Mouse (Mus musculus): ENCODE data around the gene Hist1h2ao. TPM values are rescaled to one million over a fixed set of nuclear protein-coding genes. Genes with fewer than 3 reads are reported as not detected.
"Not testable (repeated sequence)": the region's sequence is repeated elsewhere in the genome, so short reads cannot be mapped to it uniquely, and the experiment has no call there.

The Hist1h2ao gene
- polyA plus RNA-seq, 1 experiment, result 4,119 TPM

- no peaks in the 10 kb centered on the region for H3K27me3 ChIP-seq (ENCODE audit: control insufficient read depth)
- peaks cover 76% of the 10 kb centered on the region for H3K4me1 ChIP-seq (ENCODE audit: control insufficient read depth)
- no peak for TF ChIP-seq GATA1 (IDR thresholded peaks at IDR 0.05; ENCODE audit: low read length)
- TF ChIP-seq TAL1 (IDR thresholded peaks at IDR 0.05; ENCODE audit: low read length), result no peak
- H3K36me3 ChIP-seq (ENCODE audit: control insufficient read depth), result peaks cover 8% of the 10 kb centered on the region
- H3K4me3 ChIP-seq (replicated peaks), result peak overlapping the region; percentile 63
- peaks cover 2% of the 10 kb centered on the region; the same call in 1 of the 2 replicates for H3K9me3 ChIP-seq (ENCODE audit: control insufficient read depth, low read length)
Measured at GRCm38 (mm10) chr13:21784311-21784710, 26.0 kb upstream of the Hist1h2ao start.

- Histone ChIP-seq H3K9me3 (ENCODE audit: control insufficient read depth, low read length) (no peaks in the 10 kb centered on the region), H3K4me3 (replicated peaks) (peak overlapping the region; percentile 67), H3K4me1 (ENCODE audit: control insufficient read depth) (peaks cover 72% of the 10 kb centered on the region), H3K36me3 (ENCODE audit: control insufficient read depth) (no peaks in the 10 kb centered on the region), H3K27me3 (ENCODE audit: control insufficient read depth) (peaks cover 11% of the 10 kb centered on the region)
- TF ChIP-seq GATA1 (IDR thresholded peaks at IDR 0.05; ENCODE audit: low read length) (no peak), TAL1 (IDR thresholded peaks at IDR 0.05; ENCODE audit: low read length) (no peak)
Measured at GRCm38 (mm10) chr13:21786189-21786898, 23.9 kb upstream of the Hist1h2ao start.

DNA sequence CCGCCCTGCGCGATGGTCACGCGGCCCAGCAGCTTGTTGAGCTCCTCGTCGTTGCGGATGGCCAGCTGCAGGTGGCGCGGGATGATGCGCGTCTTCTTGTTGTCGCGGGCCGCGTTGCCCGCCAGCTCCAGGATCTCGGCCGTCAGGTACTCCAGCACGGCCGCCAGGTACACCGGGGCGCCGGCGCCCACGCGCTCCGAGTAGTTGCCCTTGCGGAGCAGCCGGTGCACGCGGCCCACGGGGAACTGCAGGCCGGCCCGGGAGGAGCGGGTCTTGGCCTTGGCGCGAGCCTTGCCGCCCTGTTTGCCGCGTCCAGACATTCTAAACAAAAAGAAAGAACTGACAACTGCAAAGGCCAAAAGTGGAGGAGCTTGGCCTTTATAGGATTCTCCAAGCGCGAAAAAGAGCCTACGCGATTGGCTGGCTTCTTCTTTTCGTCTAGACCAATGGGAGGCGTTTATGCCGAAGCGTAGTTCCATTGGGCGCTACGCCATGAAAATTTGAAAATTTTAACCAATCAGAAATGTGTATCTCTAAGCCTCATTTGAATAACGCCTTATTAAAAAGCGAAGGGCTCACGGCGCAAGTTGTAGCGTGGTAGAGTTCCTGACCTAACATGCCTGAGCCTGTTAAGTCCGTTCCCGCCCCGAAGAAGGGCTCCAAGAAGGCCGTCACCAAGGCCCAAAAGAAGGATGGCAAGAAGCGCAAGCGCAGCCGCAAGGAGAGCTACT lies 23.2 kb upstream of the Hist1h2ao start, which contains the start of the genes Hist1h2an and Hist1h2bp:
TSS of gene Hist1h2an (minus strand) at position 320 of the 731 bp plus-strand sequence.
TSS of gene Hist1h2bp (plus strand) at position 563 of the 731 bp plus-strand sequence.
- Histone ChIP-seq H3K4me3 (replicated peaks) (peak within 1 kb of the TSS; percentile 67), H3K4me1 (ENCODE audit: control insufficient read depth) (peaks cover 68% of the 10 kb centered on the region), H3K27me3 (ENCODE audit: control insufficient read depth) (peaks cover 11% of the 10 kb centered on the region)
- not testable (repeated sequence) for H3K36me3 ChIP-seq (ENCODE audit: control insufficient read depth); H3K9me3 ChIP-seq (ENCODE audit: control insufficient read depth, low read length)

DNA sequence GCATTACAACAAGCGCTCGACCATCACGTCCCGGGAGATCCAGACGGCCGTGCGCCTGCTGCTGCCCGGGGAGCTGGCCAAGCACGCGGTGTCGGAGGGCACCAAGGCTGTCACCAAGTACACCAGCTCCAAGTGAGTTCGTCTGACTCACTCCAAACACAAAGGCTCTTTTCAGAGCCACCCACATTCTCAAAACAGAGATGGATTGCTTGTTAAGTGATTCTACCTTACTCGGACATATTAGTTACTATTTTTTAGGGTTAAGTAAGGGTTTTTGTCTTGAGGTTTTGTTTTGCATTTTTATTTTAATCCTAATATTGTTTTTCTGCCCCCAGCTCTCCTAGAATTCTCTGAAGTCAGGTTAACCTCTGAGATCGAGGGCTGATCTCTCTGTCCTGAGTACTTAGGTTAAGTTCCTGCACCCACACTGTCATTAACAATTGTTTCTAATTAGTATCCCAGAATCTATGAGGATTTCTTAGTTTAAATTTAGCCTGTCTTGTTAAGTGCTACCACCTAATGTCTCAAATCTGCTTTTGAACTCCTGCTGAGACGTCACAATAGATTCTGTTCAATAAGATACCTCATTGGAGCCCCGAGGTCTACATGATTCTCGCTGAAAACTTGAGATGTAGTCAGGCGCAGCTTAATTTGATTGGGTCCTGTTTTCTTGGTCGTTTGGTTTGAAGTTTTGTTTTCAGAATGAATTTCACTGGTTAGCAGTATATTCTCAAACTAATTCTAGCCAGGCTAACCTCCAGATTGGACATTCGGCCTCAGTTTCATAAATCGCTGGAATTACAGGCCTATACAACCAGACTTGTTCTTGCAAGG lies 22.3 kb upstream of the Hist1h2ao start:
- H3K4me3 ChIP-seq (replicated peaks), result peak overlapping the region; percentile 67
- H3K4me1 ChIP-seq (ENCODE audit: control insufficient read depth), result peaks cover 59% of the 10 kb centered on the region
- no peaks in the 10 kb centered on the region for H3K9me3 ChIP-seq (ENCODE audit: control insufficient read depth, low read length)
- TF ChIP-seq TAL1 (IDR thresholded peaks at IDR 0.05; ENCODE audit: low read length) (no peak), GATA1 (IDR thresholded peaks at IDR 0.05; ENCODE audit: low read length) (no peak)
- H3K27me3 ChIP-seq (ENCODE audit: control insufficient read depth), result peaks cover 11% of the 10 kb centered on the region
- H3K36me3 ChIP-seq (ENCODE audit: control insufficient read depth), result no peaks in the 10 kb centered on the region

DNA sequence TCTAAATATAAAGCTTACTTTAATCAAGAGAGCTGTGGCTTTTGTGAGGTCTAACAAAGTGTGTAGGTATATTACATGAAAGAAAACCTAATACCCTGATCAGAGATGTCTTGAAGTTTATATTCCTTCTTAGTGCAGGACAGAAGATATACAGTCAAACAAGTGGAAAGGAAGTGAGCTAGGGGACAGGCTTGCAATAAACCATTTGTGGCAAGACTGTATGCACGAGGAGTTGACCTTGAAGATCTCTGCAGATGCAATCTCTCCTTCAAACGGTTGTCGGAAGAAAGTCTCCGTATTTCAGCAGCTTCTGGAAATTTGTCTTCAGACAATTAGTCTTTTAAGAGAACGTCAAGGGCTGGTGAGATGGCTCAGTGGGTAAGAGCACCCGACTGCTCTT lies 20.3 kb upstream of the Hist1h2ao start:
- Histone ChIP-seq H3K4me1 (ENCODE audit: control insufficient read depth) (peaks cover 46% of the 10 kb centered on the region), H3K4me3 (replicated peaks) (peak overlapping the region; percentile 31), H3K27me3 (ENCODE audit: control insufficient read depth) (peaks cover 11% of the 10 kb centered on the region), H3K9me3 (ENCODE audit: control insufficient read depth, low read length) (no peaks in the 10 kb centered on the region), H3K36me3 (ENCODE audit: control insufficient read depth) (no peaks in the 10 kb centered on the region)
- TF ChIP-seq GATA1 (IDR thresholded peaks at IDR 0.05; ENCODE audit: low read length), result no peak
- no peak for TF ChIP-seq TAL1 (IDR thresholded peaks at IDR 0.05; ENCODE audit: low read length)

DNA sequence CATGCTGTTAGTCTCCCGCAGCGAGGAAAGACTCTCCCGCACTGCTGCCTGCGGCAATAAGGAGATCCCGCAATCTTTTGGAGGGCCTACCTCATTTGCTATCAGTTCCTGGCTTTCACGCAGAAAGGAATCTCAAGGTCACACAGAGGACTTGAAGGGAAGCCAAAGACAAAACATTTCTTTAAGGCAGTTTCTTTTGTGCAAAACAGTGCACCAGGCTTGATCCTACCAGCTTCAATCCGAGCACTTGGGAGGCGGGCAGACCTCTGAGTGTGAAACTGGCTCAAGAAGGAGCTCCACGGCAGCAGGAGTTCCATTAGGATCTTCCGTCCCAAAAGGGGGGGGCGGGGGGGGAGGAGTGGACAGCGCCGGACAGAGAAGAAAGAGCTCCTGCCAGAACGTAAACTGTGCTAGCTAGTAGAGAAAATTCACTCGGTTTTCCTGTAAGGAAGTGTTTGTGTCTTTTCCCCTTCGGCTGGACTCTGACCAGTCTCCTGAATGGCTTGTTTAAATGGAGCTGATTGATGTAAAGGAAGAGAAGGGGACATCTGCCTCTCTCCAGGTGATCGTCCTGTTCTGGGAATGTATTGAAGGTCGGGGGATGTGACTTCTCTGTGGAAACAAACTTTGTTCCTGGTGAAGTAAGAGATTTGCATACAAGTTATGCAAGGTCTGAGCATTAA lies 19.5 kb upstream of the Hist1h2ao start:
- TF ChIP-seq TAL1 (IDR thresholded peaks at IDR 0.05; ENCODE audit: low read length) (no peak), GATA1 (IDR thresholded peaks at IDR 0.05; ENCODE audit: low read length) (no peak)
- no peaks in the 10 kb centered on the region for H3K9me3 ChIP-seq (ENCODE audit: control insufficient read depth, low read length)
- peak overlapping the region; percentile 42 for H3K4me3 ChIP-seq (replicated peaks)
- peaks cover 38% of the 10 kb centered on the region for H3K4me1 ChIP-seq (ENCODE audit: control insufficient read depth)
- H3K27me3 ChIP-seq (ENCODE audit: control insufficient read depth), result peaks cover 11% of the 10 kb centered on the region
- no peaks in the 10 kb centered on the region for H3K36me3 ChIP-seq (ENCODE audit: control insufficient read depth)

- no peak for TF ChIP-seq GATA1 (IDR thresholded peaks at IDR 0.05; ENCODE audit: low read length)
- Histone ChIP-seq H3K9me3 (ENCODE audit: control insufficient read depth, low read length) (no peaks in the 10 kb centered on the region), H3K36me3 (ENCODE audit: control insufficient read depth) (no peaks in the 10 kb centered on the region), H3K27me3 (ENCODE audit: control insufficient read depth) (peaks cover 5% of the 10 kb centered on the region), H3K4me3 (replicated peaks) (no peak overlapping the region), H3K4me1 (ENCODE audit: control insufficient read depth) (peaks cover 7% of the 10 kb centered on the region)
Measured at GRCm38 (mm10) chr13:21795584-21795983, 14.7 kb upstream of the Hist1h2ao start.

- not testable (repeated sequence) for H3K4me3 ChIP-seq (replicated peaks); H3K9me3 ChIP-seq (ENCODE audit: control insufficient read depth, low read length); H3K36me3 ChIP-seq (ENCODE audit: control insufficient read depth); H3K27me3 ChIP-seq (ENCODE audit: control insufficient read depth); H3K4me1 ChIP-seq (ENCODE audit: control insufficient read depth)
Measured at GRCm38 (mm10) chr13:21797163-21797562, 13.1 kb upstream of the Hist1h2ao start.

DNA sequence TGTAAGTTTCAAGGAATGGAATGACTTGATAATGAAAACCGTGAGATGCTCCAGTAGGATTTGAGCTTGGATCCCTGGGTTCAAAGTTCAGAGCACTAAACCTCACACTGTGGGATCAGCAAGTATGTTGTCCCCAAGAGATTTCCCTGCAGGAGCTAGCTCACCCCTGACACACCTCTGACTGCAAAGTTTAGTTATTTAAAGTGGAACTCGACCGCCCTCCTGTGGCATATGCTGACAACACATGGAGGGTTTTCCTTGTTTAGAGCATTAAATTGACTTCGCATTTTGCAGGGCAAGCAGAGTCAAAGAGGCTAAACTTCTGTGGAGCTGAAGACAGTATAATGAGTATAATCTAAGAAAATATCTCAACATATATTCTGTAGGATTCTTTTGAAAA lies 7.2 kb upstream of the Hist1h2ao start:
- not testable (repeated sequence) for H3K4me3 ChIP-seq (replicated peaks); H3K4me1 ChIP-seq (ENCODE audit: control insufficient read depth)

GRCm38 (mm10) chr13:21811074-21811473 lies 809 bp downstream of the Hist1h2ao start:
- not testable (repeated sequence) for H3K9me3 ChIP-seq (ENCODE audit: control insufficient read depth, low read length); H3K4me3 ChIP-seq (replicated peaks); H3K4me1 ChIP-seq (ENCODE audit: control insufficient read depth); H3K36me3 ChIP-seq (ENCODE audit: control insufficient read depth); H3K27me3 ChIP-seq (ENCODE audit: control insufficient read depth)

More for the DNA sequence above, 7.2 kb upstream of the Hist1h2ao start:
- H3K36me3 ChIP-seq (ENCODE audit: control insufficient read depth); H3K27me3 ChIP-seq (ENCODE audit: control insufficient read depth); H3K9me3 ChIP-seq (ENCODE audit: control insufficient read depth, low read length): not testable (repeated sequence)

GRCm38 (mm10) chr13:21811539-21811938 lies 1.3 kb downstream of the Hist1h2ao start, which contains the start of gene Hist1h4m:
TSS of gene Hist1h4m (plus strand) at chr13:21811746.
- H3K4me1 ChIP-seq (ENCODE audit: control insufficient read depth); H3K27me3 ChIP-seq (ENCODE audit: control insufficient read depth); H3K36me3 ChIP-seq (ENCODE audit: control insufficient read depth); H3K9me3 ChIP-seq (ENCODE audit: control insufficient read depth, low read length): not testable (repeated sequence)
- peak within 1 kb of the TSS; percentile 57 for H3K4me3 ChIP-seq (replicated peaks)

DNA sequence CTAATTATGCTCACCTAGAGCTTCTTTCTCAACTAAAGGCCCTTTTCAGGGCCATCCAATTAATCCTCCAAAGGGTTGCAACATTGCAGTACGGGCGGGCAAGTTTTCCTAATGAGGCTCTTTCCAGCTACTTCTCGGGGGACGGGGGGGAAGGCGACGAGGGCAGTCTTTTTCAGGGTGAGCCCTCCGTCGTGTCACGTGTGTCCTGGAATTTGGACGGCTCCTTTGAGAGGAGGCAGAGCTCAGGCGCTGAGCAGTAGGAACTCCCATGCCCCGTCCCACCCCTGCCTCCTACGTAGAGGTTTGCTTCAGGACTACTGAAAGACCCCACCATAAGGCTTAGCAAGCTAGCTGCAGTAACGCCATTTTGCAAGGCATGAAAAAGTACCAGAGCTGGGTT lies 1.8 kb downstream of the Hist1h2ao start:
- not testable (repeated sequence) for H3K36me3 ChIP-seq (ENCODE audit: control insufficient read depth); H3K9me3 ChIP-seq (ENCODE audit: control insufficient read depth, low read length); H3K27me3 ChIP-seq (ENCODE audit: control insufficient read depth); H3K4me1 ChIP-seq (ENCODE audit: control insufficient read depth)
- peak overlapping the region; percentile 57 for H3K4me3 ChIP-seq (replicated peaks)

All from erythroblast, embryonic 14.5 days (primary cell).